Mouse (Mus musculus) layer of hippocampus, adult 18-20 months (tissue): ENCODE results near the gene Ms4a12. TPM values are rescaled to one million over a fixed set of nuclear protein-coding genes. Genes with fewer than 3 reads are reported as not detected.

Experiments
- total RNA-seq, 2 experiments: library from RNA; stranded (reverse); gene quantifications; 2 replicates each; pipeline ENCODE4 v1.2.3; 2021

The Ms4a12 gene
- total RNA-seq, 2 experiments from 2014 or later: not detected

Other genes with a start within 250 kb of the Ms4a12 start
- gene Ms4a15, start 239.2 kb downstream of the Ms4a12 start, total RNA-seq: not detected
- not detected for gene Ms4a18, start 214.4 kb downstream of the Ms4a12 start, total RNA-seq
- under 1 TPM in 1 of 2 experiments, not detected in 1; 0.30 TPM for gene Ms4a8a, start 151.3 kb downstream of the Ms4a12 start, total RNA-seq
- gene 1700017D01Rik, start 101.6 kb downstream of the Ms4a12 start, total RNA-seq: not detected
- gene 1700025F22Rik, start 67.1 kb downstream of the Ms4a12 start, total RNA-seq: not detected
- gene Ms4a13, start 35.7 kb downstream of the Ms4a12 start, total RNA-seq: not detected
- not detected for gene Ms4a1, start 33.8 kb upstream of the Ms4a12 start, total RNA-seq
- not detected for gene Ms4a5, start 51.4 kb upstream of the Ms4a12 start, total RNA-seq
- gene Ms4a14, start 82.0 kb upstream of the Ms4a12 start, total RNA-seq: not detected
- gene Ms4a7, start 103.7 kb upstream of the Ms4a12 start, total RNA-seq: under 1 TPM; 0.37 to 0.41 TPM
- 1 to 10 TPM in 1 of 2 experiments, under 1 TPM in 1; 0.52 to 1.1 TPM for gene Ms4a4a, start 143.1 kb upstream of the Ms4a12 start, total RNA-seq
- gene Ms4a4c, start 172.3 kb upstream of the Ms4a12 start, total RNA-seq: not detected
- not detected for gene Ms4a4b, start 211.1 kb upstream of the Ms4a12 start, total RNA-seq
- 1 to 10 TPM; 1.3 to 1.8 TPM for gene Ms4a6c, start 236.9 kb upstream of the Ms4a12 start, total RNA-seq